Comparison of ENCODE assay signal across 7 mouse cellular contexts in the genomic region with DNA sequence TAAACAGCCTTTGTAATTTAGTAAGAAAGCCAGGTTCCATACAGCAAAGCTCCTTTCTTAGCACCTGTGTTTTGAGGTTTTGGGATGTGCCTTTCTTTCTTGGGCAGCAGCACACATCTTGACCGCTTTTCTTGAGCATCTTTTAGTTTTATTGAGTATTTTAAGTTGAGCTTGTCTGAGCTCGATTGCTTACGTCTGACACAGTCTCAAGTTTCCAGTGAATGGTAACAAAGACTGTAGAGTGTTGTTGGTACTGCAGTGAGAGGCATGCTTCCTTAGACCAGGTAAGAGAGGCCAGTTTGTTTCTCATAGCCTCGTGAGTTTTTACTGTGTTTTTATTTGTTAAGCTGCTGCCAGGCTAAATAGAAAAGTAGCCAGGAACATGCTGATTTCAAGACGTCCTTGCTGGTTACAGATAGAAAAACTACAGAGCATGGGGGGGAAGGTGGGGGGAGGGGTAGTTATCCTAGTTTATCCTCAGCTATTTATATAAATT.
DNase-seq lines count a peak whose midpoint lies in the region; ATAC-seq and TF ChIP-seq lines count a peak whose summit lies in the region.

No protein-coding gene starts in this region.

- peaks cover 2% of the 10 kb centered on the region; the same call in 1 of the 2 replicates for H3K4me1 ChIP-seq in thymus, adult 2 months (replicated peaks; ENCODE audit: control insufficient read depth, insufficient read depth, low read length)
- no peaks in the 10 kb centered on the region for H3K4me1 ChIP-seq in stomach, embryonic 15.5 days

- TF ChIP-seq POLR2A in thymus, adult 2 months (IDR thresholded peaks at IDR 0.05; ENCODE audit: control insufficient read depth, extremely low read depth, insufficient read depth, low read length, poor library complexity) = no peak

- no peak for ATAC-seq in stomach, embryonic 15.5 days (ENCODE audit: insufficient read depth, low FRiP score, low read depth)

- no peak overlapping the region for H3K27ac ChIP-seq in thymus, adult 2 months (ENCODE audit: control insufficient read depth, insufficient read depth, low read length)
- no peak overlapping the region for H3K27ac ChIP-seq in stomach, embryonic 15.5 days

- H3K4me2 ChIP-seq in stomach, embryonic 15.5 days = peak overlapping the region; percentile 46

- H3K9me3 ChIP-seq in stomach, embryonic 15.5 days = no peaks in the 10 kb centered on the region

- no peaks in the 10 kb centered on the region for H3K27me3 ChIP-seq in thymus, adult 2 months (ENCODE audit: control insufficient read depth, insufficient read depth, low read length)
- no peaks in the 10 kb centered on the region for H3K27me3 ChIP-seq in stomach, embryonic 15.5 days (replicated peaks)

- 19% methylated on average over 5 of the region's 5 CpGs for WGBS in thymus, adult 2 months
- 4% methylated on average over 5 of the region's 5 CpGs for WGBS in stomach, embryonic 15.5 days

- H3K4me3 ChIP-seq in thymus, adult 2 months (ENCODE audit: control insufficient read depth, insufficient read depth, low read length) = no peak overlapping the region
- peak overlapping the region; percentile 43 for H3K4me3 ChIP-seq in stomach, embryonic 15.5 days (replicated peaks)

- peak; percentile 10 for DNase-seq in thymus, adult 2 months
- DNase-seq in thymus, adult 18-20 months = no peak
- DNase-seq in c-Kit-positive CD71-positive TER-119-positive erythroid progenitor cells, embryonic 14.5 days (ENCODE audit: low spot score) = peak; percentile 77
- peak; percentile 8 for DNase-seq in heart, adult 8-10 months (ENCODE audit: low spot score)
- DNase-seq in kidney, adult 9 months = peak; percentile 32
- peak; percentile 32 for DNase-seq in lung, postnatal 36 days

- no peak for TF ChIP-seq CTCF in thymus, adult 2 months (IDR thresholded peaks at IDR 0.05; ENCODE audit: borderline replicate concordance, control insufficient read depth, extremely low read depth, insufficient read depth, low read length, poor library complexity)

- no peak overlapping the region for H3K9ac ChIP-seq in stomach, embryonic 15.5 days

- H3K36me3 ChIP-seq in thymus, adult 2 months (ENCODE audit: control insufficient read depth, insufficient read depth, low read length) = no peaks in the 10 kb centered on the region
- no peaks in the 10 kb centered on the region for H3K36me3 ChIP-seq in stomach, embryonic 15.5 days

Comparison
In these comparisons a context has a peak if more than half of its experiments do, and no peak if none do; other contexts are left out.
1. DNase-seq: peak in thymus, adult 2 months (single experiment), c-Kit-positive CD71-positive TER-119-positive erythroid progenitor cells, embryonic 14.5 days (single experiment), heart, adult 8-10 months (single experiment), kidney, adult 9 months (single experiment) and lung, postnatal 36 days (single experiment); none in thymus, adult 18-20 months (0 of 2).